Mouse (Mus musculus) myocyte (in vitro differentiated cells): ENCODE measurements around the gene Nsmf. TPM values are rescaled to one million over a fixed set of nuclear protein-coding genes. Genes with fewer than 3 reads are reported as not detected.

Experiments used
- H3K27me3 ChIP-seq: one replicate; pipeline ENCODE4 v1.6.1; 2011; ENCODE audit not compliant: control insufficient read depth, insufficient read depth, insufficient read length
- H3K36me3 ChIP-seq: one replicate; pipeline ENCODE4 v1.6.1; 2011; ENCODE audit not compliant: control insufficient read depth, insufficient read depth
- H3K4me2 ChIP-seq: one replicate; pipeline ENCODE4 v1.6.1; 2011; ENCODE audit warnings: low read depth, control low read depth
- H3K4me3 ChIP-seq: one replicate; pipeline ENCODE4 v1.5.1; 2011; ENCODE audit warnings: mild to moderate bottlenecking, control low read depth, moderate library complexity
- H3K79me2 ChIP-seq: one replicate; pipeline ENCODE4 v1.6.1; 2011; ENCODE audit not compliant: control insufficient read depth, insufficient read depth
- H3ac ChIP-seq: one replicate; pipeline ENCODE4 v1.6.1; 2011; ENCODE audit not compliant: control insufficient read depth, insufficient read length
- CEBPB ChIP-seq: IDR thresholded peaks from 2 replicates; pipeline ENCODE4 v1.6.1; 2011; ENCODE audit warnings: mild to moderate bottlenecking, moderate library complexity; ENCODE audit not compliant: poor library complexity, insufficient read depth, severe bottlenecking
- E2F4 ChIP-seq: IDR thresholded peaks from one replicate; pipeline ENCODE4 v1.6.1; 2011; ENCODE audit warnings: mild to moderate bottlenecking, control low read depth, moderate library complexity; ENCODE audit not compliant: insufficient read depth
- MAX ChIP-seq: IDR thresholded peaks from one replicate; pipeline ENCODE4 v1.6.1; 2011; ENCODE audit warnings: low read depth, mild to moderate bottlenecking, control low read depth
- MYOD1 ChIP-seq, 3 experiments: IDR thresholded peaks; one replicate each; pipeline ENCODE4 v1.6.1; 2011; ENCODE audit warnings: control low read depth in 2 of 3, low read depth in 2 of 3, mild to moderate bottlenecking in 2 of 3, moderate library complexity in 1 of 3; ENCODE audit not compliant: insufficient read length in 2 of 3, control insufficient read depth in 1 of 3
- MYOG ChIP-seq, 3 experiments: IDR thresholded peaks; one replicate each; pipeline ENCODE4 v1.6.1; 2011; ENCODE audit warnings: control low read depth in 2 of 3, low read depth in 2 of 3, mild to moderate bottlenecking in 2 of 3; ENCODE audit not compliant: insufficient read length in 2 of 3, control insufficient read depth in 1 of 3, insufficient read depth in 1 of 3
- POLR2A ChIP-seq: IDR thresholded peaks from one replicate; pipeline ENCODE4 v1.6.1; 2011; ENCODE audit warnings: low read depth, mild to moderate bottlenecking, control low read depth, moderate library complexity; ENCODE audit not compliant: insufficient read length
- POLR2AphosphoS2 ChIP-seq: IDR thresholded peaks from one replicate; pipeline ENCODE4 v1.6.1; 2011; ENCODE audit warnings: low read depth, control low read depth; ENCODE audit not compliant: insufficient read length
- REST ChIP-seq: IDR thresholded peaks from one replicate; pipeline ENCODE4 v1.6.1; 2011; ENCODE audit warnings: mild to moderate bottlenecking, control low read depth, moderate library complexity; ENCODE audit not compliant: insufficient read depth, insufficient read length
- SRF ChIP-seq: IDR thresholded peaks from one replicate; pipeline ENCODE4 v1.6.1; 2011; ENCODE audit warnings: low read depth; ENCODE audit not compliant: control insufficient read depth, insufficient read length
- TCF12 ChIP-seq: IDR thresholded peaks from one replicate; pipeline ENCODE4 v1.6.1; 2011; ENCODE audit warnings: mild to moderate bottlenecking, control low read depth; ENCODE audit not compliant: poor library complexity, insufficient read depth, severe bottlenecking
- TCF3 ChIP-seq: IDR thresholded peaks from one replicate; pipeline ENCODE4 v1.6.1; 2011; ENCODE audit warnings: low read depth, control low read depth; ENCODE audit not compliant: insufficient read length
- USF1 ChIP-seq: IDR thresholded peaks from one replicate; pipeline ENCODE4 v1.6.1; 2011; ENCODE audit warnings: low read depth, mild to moderate bottlenecking, control low read depth, moderate library complexity
- polyA plus RNA-seq: library from polyadenylated mRNA; unstranded; fragments of >200 nt; fragmentation: generic; extraction: Trizol; gene quantifications from one replicate; pipeline ENCODE4 v1.2.1, GENCODE M21; 2012; ENCODE audit warnings: missing spikeins

Nsmf gene
- polyA plus RNA-seq, 1 experiment, result 33.7 TPM

- no peaks in the 10 kb centered on the region for H3K79me2 ChIP-seq
- TF ChIP-seq POLR2A (no peak), SRF (no peak), USF1 (no peak), TCF12 (no peak)
- no peak overlapping the region for H3K4me2 ChIP-seq
These were observed 50.0 kb downstream of the Nsmf start for GRCm38 (mm10) chr2:25104122-25104521.

GRCm38 (mm10) chr2:25106045-25106444 is 51.9 kb downstream of the Nsmf start:
- Histone ChIP-seq H3K4me3 (no peak overlapping the region), H3K79me2 (no peaks in the 10 kb centered on the region), H3K27me3 (peaks cover 22% of the 10 kb centered on the region), H3K4me2 (no peak overlapping the region), H3ac (no peak overlapping the region), H3K36me3 (no peaks in the 10 kb centered on the region)
- TF ChIP-seq POLR2A (no peak), TCF12 (no peak), MYOD1 (IDR thresholded peaks at IDR 0.05; ENCODE audit: control insufficient read depth in 1 of 3, insufficient read length in 2 of 3, low read depth in 2 of 3) (no peak), SRF (no peak), TCF3 (no peak), E2F4 (no peak)

More at GRCm38 (mm10) chr2:25104122-25104521, 50.0 kb downstream of the Nsmf start:
- no peaks in the 10 kb centered on the region for H3K36me3 ChIP-seq
- H3ac ChIP-seq, result no peak overlapping the region
- H3K27me3 ChIP-seq, result peaks cover 38% of the 10 kb centered on the region
- H3K4me3 ChIP-seq, result no peak overlapping the region

- Histone ChIP-seq H3K36me3 (no peaks in the 10 kb centered on the region), H3K4me2 (no peak overlapping the region), H3ac (no peak overlapping the region), H3K79me2 (no peaks in the 10 kb centered on the region), H3K4me3 (no peak overlapping the region), H3K27me3 (peaks cover 4% of the 10 kb centered on the region)
- no peak for TF ChIP-seq MYOG (IDR thresholded peaks at IDR 0.05; ENCODE audit: control insufficient read depth in 1 of 3, insufficient read depth in 1 of 3, insufficient read length in 2 of 3, low read depth in 2 of 3)
- no peak for TF ChIP-seq POLR2A
- no peak for TF ChIP-seq MAX
- TF ChIP-seq TCF12, result no peak
- no peak for TF ChIP-seq MYOD1 (IDR thresholded peaks at IDR 0.05; ENCODE audit: control insufficient read depth in 1 of 3, insufficient read length in 2 of 3, low read depth in 2 of 3)
- TF ChIP-seq CEBPB, result no peak
- TF ChIP-seq SRF, result no peak
- no peak for TF ChIP-seq TCF3
- no peak for TF ChIP-seq POLR2AphosphoS2
- TF ChIP-seq REST, result no peak
- no peak for TF ChIP-seq E2F4
- TF ChIP-seq USF1, result no peak
These were observed 55.3 kb downstream of the Nsmf start for GRCm38 (mm10) chr2:25109487-25109886.

- Histone ChIP-seq H3K4me3 (no peak overlapping the region), H3K27me3 (no peaks in the 10 kb centered on the region), H3K79me2 (no peaks in the 10 kb centered on the region), H3ac (no peak overlapping the region), H3K4me2 (peak overlapping the region; percentile 47), H3K36me3 (no peaks in the 10 kb centered on the region)
- TF ChIP-seq E2F4 (no peak), SRF (no peak), MYOG (IDR thresholded peaks at IDR 0.05; ENCODE audit: control insufficient read depth in 1 of 3, insufficient read depth in 1 of 3, insufficient read length in 2 of 3, low read depth in 2 of 3) (peak in 1 of 3 experiments; percentile 18), TCF12 (no peak), TCF3 (no peak), REST (no peak), MYOD1 (IDR thresholded peaks at IDR 0.05; ENCODE audit: control insufficient read depth in 1 of 3, insufficient read length in 2 of 3, low read depth in 2 of 3) (no peak)
These were observed 56.5 kb downstream of the Nsmf start for GRCm38 (mm10) chr2:25110505-25111183.

GRCm38 (mm10) chr2:25111184-25111791 is 57.1 kb downstream of the Nsmf start:
- Histone ChIP-seq H3K36me3 (no peaks in the 10 kb centered on the region), H3K27me3 (no peaks in the 10 kb centered on the region), H3K4me2 (peak overlapping the region; percentile 47), H3K4me3 (no peak overlapping the region), H3K79me2 (no peaks in the 10 kb centered on the region), H3ac (no peak overlapping the region)
- TF ChIP-seq E2F4, result no peak
- TF ChIP-seq CEBPB, result peak; percentile 91

Other genes with a start within 250 kb of the Nsmf start
- gene Ehmt1, start 134.7 kb upstream of the Nsmf start, polyA plus RNA-seq, result 14.8 TPM
- gene Arrdc1, start 119.1 kb upstream of the Nsmf start, polyA plus RNA-seq, result 4.8 TPM
- gene Zmynd19, start 104.6 kb upstream of the Nsmf start, polyA plus RNA-seq, result 21.7 TPM
- gene Dph7, start 92.0 kb upstream of the Nsmf start, polyA plus RNA-seq, result 11.7 TPM
- 79.7 TPM for gene Mrpl41, start 79.3 kb upstream of the Nsmf start, polyA plus RNA-seq
- gene Pnpla7, start 78.3 kb upstream of the Nsmf start, polyA plus RNA-seq, result 8.8 TPM
- gene Entpd8, start 25.9 kb downstream of the Nsmf start, polyA plus RNA-seq, result not detected
- not detected for gene Noxa1, start 40.8 kb downstream of the Nsmf start, polyA plus RNA-seq
- gene Nrarp, start 126.4 kb downstream of the Nsmf start, polyA plus RNA-seq, result 1.3 TPM
- gene Tor4a, start 142.5 kb downstream of the Nsmf start, polyA plus RNA-seq, result 9.2 TPM
- gene Nelfb, start 157.1 kb downstream of the Nsmf start, polyA plus RNA-seq, result 55.8 TPM
- not detected for gene Stpg3, start 160.3 kb downstream of the Nsmf start, polyA plus RNA-seq
- gene Fam166a, start 164.4 kb downstream of the Nsmf start, polyA plus RNA-seq, result 0.48 TPM
- gene Tubb4b, start 170.3 kb downstream of the Nsmf start, polyA plus RNA-seq, result 359 TPM
- not detected for gene Slc34a3, start 180.0 kb downstream of the Nsmf start, polyA plus RNA-seq
- not detected for gene Rnf224, start 182.4 kb downstream of the Nsmf start, polyA plus RNA-seq
- gene Rnf208, start 187.9 kb downstream of the Nsmf start, polyA plus RNA-seq, result 0.59 TPM
- gene Cysrt1, start 188.1 kb downstream of the Nsmf start, polyA plus RNA-seq, result not detected
- gene AL732309.1, start 192.5 kb downstream of the Nsmf start, polyA plus RNA-seq, result 4.5 TPM
- 47.2 TPM for gene Tmem203, start 201.1 kb downstream of the Nsmf start, polyA plus RNA-seq
- gene Tprn, start 208.3 kb downstream of the Nsmf start, polyA plus RNA-seq, result 5.5 TPM
- gene Ssna1, start 218.1 kb downstream of the Nsmf start, polyA plus RNA-seq, result 106 TPM
- gene Anapc2, start 218.1 kb downstream of the Nsmf start, polyA plus RNA-seq, result 97.9 TPM
- gene Tmem210, start 233.8 kb downstream of the Nsmf start, polyA plus RNA-seq, result 0.40 TPM
- gene Lrrc26, start 235.6 kb downstream of the Nsmf start, polyA plus RNA-seq, result 1.6 TPM